Mouse (Mus musculus) stomach, embryonic 14.5 days (tissue): ENCODE measurements around the gene Ptpn14. TPM values are rescaled to one million over a fixed set of nuclear protein-coding genes. Genes with fewer than 3 reads are reported as not detected.

Source experiments
- ATAC-seq: fragments of 200-750 bp; cut with Nextera tagmentation; 2 replicates; pipeline ENCODE4 v1.8.0; 2017; ENCODE audit warnings: low read depth, moderate TSS enrichment; ENCODE audit not compliant: insufficient number of reproducible peaks, insufficient read depth, low FRiP score
- H3K27ac ChIP-seq: fragments of 300-500 bp; sonication (generic); 2 replicates; pipeline ENCODE4 v1.5.1; 2014; ENCODE audit warnings: mild to moderate bottlenecking, low read length, moderate library complexity, mixed read lengths
- H3K27me3 ChIP-seq: fragments of 300-500 bp; sonication (generic); 2 replicates; pipeline ENCODE4 v1.6.1; 2014; ENCODE audit warnings: low read length, control low read depth, mixed read lengths; ENCODE audit not compliant: control insufficient read depth, insufficient read depth
- H3K36me3 ChIP-seq: fragments of 300-500 bp; sonication (generic); 2 replicates; pipeline ENCODE4 v1.6.1; 2014; ENCODE audit warnings: mild to moderate bottlenecking, control low read depth, low read length, moderate library complexity, mixed read lengths; ENCODE audit not compliant: control insufficient read depth, insufficient read depth
- H3K4me1 ChIP-seq: fragments of 300-500 bp; sonication (generic); 2 replicates; pipeline ENCODE4 v1.6.1; 2014; ENCODE audit warnings: low read length, control low read depth, mixed read lengths; ENCODE audit not compliant: control insufficient read depth, insufficient read depth
- H3K4me2 ChIP-seq: fragments of 300-500 bp; sonication (generic); replicated peaks from 2 replicates; pipeline ENCODE4 v1.6.1; 2014; ENCODE audit warnings: low read depth, low read length, control low read depth
- H3K4me3 ChIP-seq: fragments of 300-500 bp; sonication (generic); 2 replicates; pipeline ENCODE4 v1.5.1; 2014; ENCODE audit warnings: low read depth, low read length, control low read depth
- H3K9ac ChIP-seq: fragments of 300-500 bp; sonication (generic); replicated peaks from 2 replicates; pipeline ENCODE4 v1.6.1; 2014; ENCODE audit warnings: low read depth, mild to moderate bottlenecking, control low read depth, low read length, moderate library complexity, mixed read lengths
- H3K9me3 ChIP-seq: fragments of 300-500 bp; sonication (generic); 2 replicates; pipeline ENCODE4 v1.6.1; 2016; ENCODE audit warnings: low read depth, low read length, control low read depth; ENCODE audit not compliant: control insufficient read depth
- WGBS: fragments of 180-500 bp; shearing (Covaris S2); extraction: QIAGEN DNeasy Blood & Tissue Kit; methylation state at CpG from one replicate; pipeline ENCODE4 v1.1.7; 2014; 5-methylcytosine and 5-hydroxymethylcytosine counted together
- polyA plus RNA-seq: library from polyadenylated mRNA; unstranded; fragments of >200 nt; fragmentation: Nextera tagmentation; extraction: Ambion mirVana; gene quantifications from 2 replicates; pipeline ENCODE4 v1.2.1, GENCODE M21; 2014

The Ptpn14 gene
- polyA plus RNA-seq, 1 experiment from 2014 or later, result 14.3 TPM

DNA sequence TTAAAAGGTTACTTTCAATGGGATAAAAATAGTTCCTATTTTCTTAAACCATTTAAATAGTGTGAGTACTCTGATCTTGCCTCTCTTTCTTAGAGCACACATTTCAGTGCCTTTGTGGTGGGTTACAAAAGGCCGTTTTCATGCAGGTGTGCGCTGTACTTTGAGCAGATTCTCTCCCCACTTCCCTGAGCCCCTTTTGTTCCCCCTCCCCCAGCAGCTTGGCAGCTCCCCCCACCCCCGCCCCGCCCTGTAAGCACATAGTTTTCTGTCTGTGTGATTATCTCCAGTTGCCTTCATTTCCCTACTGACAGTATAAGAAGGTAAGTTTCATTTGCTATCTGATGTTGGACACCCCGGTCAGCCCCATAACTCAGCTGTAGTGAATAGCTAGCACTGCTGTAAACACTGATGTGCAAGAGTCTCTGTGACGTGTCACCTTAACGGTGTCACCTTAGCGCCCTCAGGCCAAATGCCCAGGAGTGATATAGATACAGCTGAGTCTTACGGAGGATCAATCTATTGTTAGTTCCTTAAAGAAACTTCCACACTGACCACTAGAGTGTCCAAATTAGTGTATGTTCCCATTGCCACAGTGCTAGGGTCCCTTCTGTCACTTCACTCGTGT, 53.8 kb downstream of the Ptpn14 start:
- no peak for ATAC-seq

DNA sequence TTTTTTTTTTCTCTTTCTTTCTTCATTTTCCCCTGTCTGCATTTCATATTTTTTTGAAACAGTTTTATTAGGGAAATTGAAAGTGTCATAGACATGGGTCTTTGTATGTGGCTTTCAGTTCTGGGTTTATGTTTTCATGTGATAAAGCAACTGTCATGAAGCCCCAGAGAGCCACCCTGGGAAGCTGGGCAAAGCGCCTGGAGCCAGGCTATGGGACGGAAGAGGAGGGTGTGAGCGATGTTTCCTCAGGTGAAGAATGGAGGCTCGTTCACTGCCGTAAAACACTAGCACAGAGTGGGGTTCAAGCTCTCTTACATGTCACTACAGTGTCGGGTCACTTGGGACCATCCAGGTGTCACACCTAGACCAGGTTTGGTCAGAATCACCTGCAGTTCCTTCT, 54.6 kb downstream of the Ptpn14 start:
- Histone ChIP-seq H3K27me3 (no peaks in the 10 kb centered on the region), H3K4me3 (no peak overlapping the region), H3K27ac (no peak overlapping the region), H3K4me1 (peaks cover 48% of the 10 kb centered on the region), H3K4me2 (no peak overlapping the region), H3K9ac (no peak overlapping the region), H3K36me3 (no peaks in the 10 kb centered on the region; the same call in 1 of the 2 replicates), H3K9me3 (no peaks in the 10 kb centered on the region)
- WGBS, result 79% methylated on average over 6 of the region's 6 CpGs
- no peak for ATAC-seq

More for the DNA sequence above, 53.8 kb downstream of the Ptpn14 start:
- H3K27ac ChIP-seq, result no peak overlapping the region
- WGBS, result 51% methylated on average over 10 of the region's 10 CpGs
- H3K4me2 ChIP-seq, result no peak overlapping the region
- H3K9ac ChIP-seq, result no peak overlapping the region
- peaks cover 48% of the 10 kb centered on the region for H3K4me1 ChIP-seq
- H3K27me3 ChIP-seq, result no peaks in the 10 kb centered on the region
- H3K9me3 ChIP-seq, result no peaks in the 10 kb centered on the region
- H3K36me3 ChIP-seq, result no peaks in the 10 kb centered on the region; the same call in 1 of the 2 replicates
- H3K4me3 ChIP-seq, result no peak overlapping the region

DNA sequence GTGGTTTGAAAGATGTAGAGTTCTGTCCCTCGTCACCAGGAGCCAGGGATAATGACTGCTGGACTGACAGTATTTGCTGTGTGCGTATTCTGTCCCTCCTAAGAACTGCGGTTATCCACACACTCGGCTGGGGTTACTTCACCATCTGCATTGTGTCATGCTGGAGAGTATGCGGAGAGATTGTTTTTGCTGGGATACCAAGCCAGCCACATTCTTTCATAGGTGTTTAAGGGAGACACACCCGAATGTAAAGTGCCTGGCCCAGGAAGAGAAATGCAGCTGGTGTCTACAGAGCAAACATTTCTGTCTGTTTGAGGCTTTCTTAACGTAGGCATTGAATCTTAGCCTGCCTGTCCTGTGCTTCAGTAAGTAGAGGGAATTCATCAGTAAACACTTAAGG, 56.4 kb downstream of the Ptpn14 start:
- Histone ChIP-seq H3K9me3 (no peaks in the 10 kb centered on the region), H3K9ac (no peak overlapping the region), H3K36me3 (no peaks in the 10 kb centered on the region; the same call in 1 of the 2 replicates), H3K27me3 (no peaks in the 10 kb centered on the region), H3K27ac (no peak overlapping the region), H3K4me2 (no peak overlapping the region), H3K4me1 (peaks cover 43% of the 10 kb centered on the region), H3K4me3 (no peak overlapping the region)
- 25% methylated on average over 7 of the region's 7 CpGs for WGBS
- ATAC-seq, result peak; percentile 35; the same call in 1 of the 2 replicates

DNA sequence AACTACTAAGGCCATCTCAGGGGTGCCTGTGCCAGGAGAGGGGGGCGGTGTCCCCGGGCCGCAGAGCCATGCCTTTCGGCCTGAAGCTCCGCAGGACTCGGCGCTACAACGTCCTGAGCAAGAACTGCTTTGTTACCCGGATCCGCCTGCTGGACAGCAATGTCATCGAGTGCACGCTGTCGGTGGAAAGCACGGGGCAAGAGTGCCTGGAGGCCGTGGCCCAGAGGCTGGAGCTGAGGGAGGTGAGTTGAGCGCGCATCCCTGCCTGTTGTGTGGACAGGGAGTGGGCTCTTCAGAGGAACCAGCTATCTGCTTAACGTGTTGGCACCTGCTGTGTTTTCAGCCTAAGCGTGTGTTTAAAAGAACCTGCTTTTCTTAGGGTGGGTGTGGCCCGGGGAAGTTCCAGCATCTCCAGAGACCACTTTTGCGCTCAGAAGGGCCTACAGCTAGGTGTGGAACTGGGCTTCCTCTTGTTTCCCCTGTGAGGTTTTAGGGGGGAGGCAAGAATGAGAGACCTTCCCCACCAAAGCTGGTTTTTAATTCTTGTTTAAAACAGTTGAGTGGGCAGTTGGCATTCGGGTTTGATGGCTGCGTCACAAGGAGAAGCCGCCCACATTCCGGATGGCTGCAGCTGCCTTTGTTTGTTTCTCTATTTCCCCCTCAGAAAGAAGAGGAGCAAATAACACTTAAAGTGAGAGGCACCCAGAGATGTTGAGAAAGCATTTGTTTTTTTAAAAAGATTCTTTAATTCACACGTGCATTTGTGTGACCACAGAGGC, 58.8 kb downstream of the Ptpn14 start:
- Histone ChIP-seq H3K27ac (no peak overlapping the region), H3K9me3 (no peaks in the 10 kb centered on the region), H3K4me1 (peaks cover 36% of the 10 kb centered on the region), H3K9ac (no peak overlapping the region), H3K27me3 (no peaks in the 10 kb centered on the region), H3K4me2 (no peak overlapping the region), H3K36me3 (no peaks in the 10 kb centered on the region; the same call in 1 of the 2 replicates), H3K4me3 (no peak overlapping the region)
- ATAC-seq, result no peak
- WGBS, result 64% methylated on average over 26 of the region's 26 CpGs

DNA sequence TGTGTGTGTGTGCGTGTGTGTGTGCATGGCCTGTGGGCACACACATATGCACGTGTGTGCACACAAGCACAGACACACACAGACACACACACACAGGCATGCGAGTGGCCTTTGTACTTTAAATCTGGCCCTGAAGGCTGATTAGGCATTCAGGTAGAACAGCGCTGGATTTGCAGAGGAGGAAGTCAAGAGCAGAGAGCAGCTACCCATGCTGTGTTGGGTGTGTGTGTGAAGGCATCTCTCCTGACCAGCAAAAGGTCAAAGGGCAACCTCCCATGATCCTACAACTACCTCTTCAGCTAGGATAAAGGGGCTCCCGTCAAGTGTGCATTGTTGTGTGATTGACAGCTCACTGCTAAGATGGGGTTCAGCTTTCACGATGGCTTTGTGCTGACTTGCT, 61.5 kb downstream of the Ptpn14 start:
- Histone ChIP-seq H3K9me3 (no peaks in the 10 kb centered on the region), H3K27me3 (no peaks in the 10 kb centered on the region), H3K4me1 (peaks cover 28% of the 10 kb centered on the region), H3K4me2 (no peak overlapping the region), H3K4me3 (no peak overlapping the region), H3K9ac (no peak overlapping the region), H3K27ac (no peak overlapping the region), H3K36me3 (no peaks in the 10 kb centered on the region; the same call in 1 of the 2 replicates)
- ATAC-seq, result no peak
- WGBS, result 68% methylated on average over 6 of the region's 6 CpGs

DNA sequence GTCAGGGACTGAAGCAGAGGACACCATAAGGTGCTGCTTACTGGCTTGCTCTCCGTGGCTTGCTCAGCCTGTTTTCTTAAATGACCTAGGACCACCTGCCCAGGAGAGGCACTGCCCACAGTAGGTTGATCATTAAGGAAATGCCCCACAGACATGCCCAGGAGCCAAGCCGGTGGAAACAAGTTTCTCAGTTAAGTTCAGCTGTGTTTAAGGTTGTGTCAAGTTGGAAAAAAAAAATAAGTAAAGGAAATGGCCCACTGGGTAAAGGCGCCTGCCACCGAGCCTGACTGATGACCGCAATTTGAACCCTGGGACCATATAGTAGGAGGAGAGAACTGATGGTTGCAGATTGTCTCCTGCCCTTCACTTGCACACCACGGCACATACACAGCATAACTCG, 62.6 kb downstream of the Ptpn14 start:
- no peak overlapping the region for H3K9ac ChIP-seq
- peaks cover 17% of the 10 kb centered on the region for H3K4me1 ChIP-seq
- no peak overlapping the region for H3K4me2 ChIP-seq
- H3K27ac ChIP-seq, result no peak overlapping the region
- no peak for ATAC-seq
- no peaks in the 10 kb centered on the region for H3K9me3 ChIP-seq
- WGBS, result 42% methylated on average over 7 of the region's 7 CpGs
- no peaks in the 10 kb centered on the region; the same call in 1 of the 2 replicates for H3K36me3 ChIP-seq
- no peaks in the 10 kb centered on the region for H3K27me3 ChIP-seq
- no peak overlapping the region for H3K4me3 ChIP-seq

DNA sequence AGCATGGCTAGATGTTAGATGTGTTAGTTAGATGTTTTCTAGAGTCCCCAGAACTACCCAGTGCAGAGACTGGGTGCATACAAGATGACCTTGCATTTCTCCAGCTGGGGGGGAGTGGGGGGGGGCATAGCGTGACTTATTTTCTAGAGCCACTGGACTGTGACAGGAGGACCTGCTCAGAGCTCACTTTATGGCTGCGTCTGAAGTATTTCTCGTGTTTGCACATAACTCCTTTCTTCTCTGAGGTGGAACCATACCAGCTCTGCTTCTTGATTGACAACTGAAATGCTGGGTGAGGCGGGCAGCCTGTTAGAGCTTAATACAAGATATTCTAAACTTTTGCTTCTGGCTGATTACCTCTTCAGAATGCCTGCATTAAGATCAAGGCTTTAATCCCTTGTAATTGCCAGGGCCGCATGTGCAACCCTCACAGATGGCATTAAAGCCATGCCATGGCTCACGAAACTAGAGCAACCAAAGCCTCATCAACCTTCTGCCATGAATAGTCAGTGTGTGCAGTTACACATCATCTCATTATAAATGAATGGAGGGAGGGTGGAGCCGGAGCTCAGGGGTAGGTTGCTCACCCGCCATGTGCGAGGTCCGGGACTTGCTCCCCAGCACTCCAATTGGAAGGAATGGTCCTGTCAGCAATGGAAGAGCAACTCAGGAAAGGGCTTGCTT, 63.6 kb downstream of the Ptpn14 start:
- Histone ChIP-seq H3K4me1 (peaks cover 8% of the 10 kb centered on the region; the same call in 1 of the 2 replicates), H3K27me3 (no peaks in the 10 kb centered on the region), H3K4me3 (no peak overlapping the region), H3K4me2 (no peak overlapping the region), H3K9ac (no peak overlapping the region), H3K9me3 (no peaks in the 10 kb centered on the region), H3K36me3 (no peaks in the 10 kb centered on the region; the same call in 1 of the 2 replicates), H3K27ac (no peak overlapping the region)
- WGBS, result 77% methylated on average over 10 of the region's 10 CpGs
- no peak for ATAC-seq

DNA sequence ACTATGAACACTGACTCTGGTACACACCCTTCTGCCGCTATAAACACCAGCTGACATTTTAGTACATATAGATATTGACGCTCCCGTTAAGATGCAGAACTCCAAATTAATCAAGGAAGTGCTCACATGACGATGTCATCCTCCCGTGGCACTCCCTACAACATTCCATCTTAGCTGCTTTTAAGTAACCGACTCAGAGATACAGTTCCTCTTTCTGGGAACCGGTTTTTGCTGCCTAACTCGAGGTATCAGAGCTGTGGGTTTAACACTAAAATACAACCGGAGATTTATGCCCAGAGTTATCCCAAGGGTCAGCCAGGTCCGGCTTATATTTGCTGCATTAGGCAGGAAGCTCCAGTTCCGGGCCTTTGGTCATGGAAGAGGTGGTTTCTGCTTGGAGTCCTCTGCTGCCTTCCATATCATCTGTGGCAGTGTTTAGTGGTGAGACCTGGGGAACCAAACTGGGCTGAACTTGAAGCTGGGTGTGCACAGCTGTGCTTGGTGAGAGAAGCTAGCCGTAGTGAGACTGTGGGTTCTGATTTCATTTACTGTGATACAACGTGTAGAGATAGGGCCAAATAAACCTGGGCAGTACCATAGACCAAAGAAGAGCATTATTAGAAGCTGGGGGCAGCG, 64.6 kb downstream of the Ptpn14 start:
- Histone ChIP-seq H3K9ac (no peak overlapping the region), H3K36me3 (no peaks in the 10 kb centered on the region; the same call in 1 of the 2 replicates), H3K27me3 (no peaks in the 10 kb centered on the region), H3K9me3 (no peaks in the 10 kb centered on the region), H3K4me2 (no peak overlapping the region), H3K4me1 (peaks cover 8% of the 10 kb centered on the region; the same call in 1 of the 2 replicates), H3K4me3 (no peak overlapping the region), H3K27ac (no peak overlapping the region)
- WGBS, result 53% methylated on average over 14 of the region's 14 CpGs
- ATAC-seq, result no peak
